Mouse (Mus musculus): Measurements from ENCODE around the gene Ugt1a5. TPM values are rescaled to one million over a fixed set of nuclear protein-coding genes. Genes with fewer than 3 reads are reported as not detected.

Gene Ugt1a5
- polyA plus RNA-seq, 1 experiment: not detected

DNA sequence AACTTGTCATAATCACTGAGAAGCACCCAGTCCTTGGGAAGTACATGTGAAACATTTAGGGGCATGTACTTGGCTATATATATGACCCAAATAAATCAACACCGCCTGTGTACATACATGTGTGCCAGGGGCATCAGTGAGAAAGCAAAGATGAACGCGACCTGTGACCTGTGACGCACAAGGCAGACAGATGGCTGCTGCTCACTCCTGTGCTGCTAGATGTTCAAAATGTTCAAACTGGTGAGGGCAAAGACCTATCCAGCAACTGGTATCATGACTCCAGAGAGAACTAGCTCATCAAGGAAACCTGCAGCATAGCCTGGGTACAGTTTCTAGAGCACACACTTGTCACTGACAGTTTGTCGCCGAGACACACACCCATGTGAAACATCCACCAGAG lies 101.7 kb downstream of the Ugt1a5 start:
- no peak overlapping the region for H3K27ac ChIP-seq (ENCODE audit: insufficient read depth, low read depth, low read length)
- no peaks in the 10 kb centered on the region for H3K4me1 ChIP-seq (ENCODE audit: control insufficient read depth, insufficient read depth, low read length)
- no peak overlapping the region for H3K4me3 ChIP-seq (ENCODE audit: insufficient read depth, low read depth, low read length)
- WGBS: 93% methylated on average over 6 of the region's 6 CpGs
- TF ChIP-seq CTCF (IDR thresholded peaks at IDR 0.05; ENCODE audit: insufficient read depth, low read depth, low read length): no peak
- TF ChIP-seq POLR2A (IDR thresholded peaks at IDR 0.05; ENCODE audit: insufficient read depth, low read depth, low read length): no peak

GRCm38 (mm10) chr1:88268070-88268469 lies 102.3 kb downstream of the Ugt1a5 start:
- H3K4me3 ChIP-seq (ENCODE audit: insufficient read depth, low read depth, low read length): no peak overlapping the region
- TF ChIP-seq POLR2A (IDR thresholded peaks at IDR 0.05; ENCODE audit: insufficient read depth, low read depth, low read length): no peak
- no peak for TF ChIP-seq CTCF (IDR thresholded peaks at IDR 0.05; ENCODE audit: insufficient read depth, low read depth, low read length)
- 86% methylated on average over 6 of the region's 6 CpGs for WGBS

More at GRCm38 (mm10) chr1:88268070-88268469, 102.3 kb downstream of the Ugt1a5 start:
- no peaks in the 10 kb centered on the region for H3K4me1 ChIP-seq (ENCODE audit: control insufficient read depth, insufficient read depth, low read length)
- no peak overlapping the region for H3K27ac ChIP-seq (ENCODE audit: insufficient read depth, low read depth, low read length)

Other genes starting within 250 kb of the Ugt1a5 start
- not detected in 2 replicates for gene Usp40, start 157.5 kb upstream of the Ugt1a5 start, polyA plus RNA-seq (2012; ENCODE audit: insufficient read depth, insufficient read length, low replicate concordance, missing spikeins)
- gene Ugt1a10, start 110.6 kb upstream of the Ugt1a5 start, polyA plus RNA-seq (2012; ENCODE audit: insufficient read depth, insufficient read length, low replicate concordance, missing spikeins): not detected in 2 replicates
- gene Ugt1a9, start 95.2 kb upstream of the Ugt1a5 start, polyA plus RNA-seq (2012; ENCODE audit: insufficient read depth, insufficient read length, low replicate concordance, missing spikeins): not detected in 2 replicates
- gene Ugt1a8, start 78.2 kb upstream of the Ugt1a5 start, polyA plus RNA-seq (2012; ENCODE audit: insufficient read depth, insufficient read length, low replicate concordance, missing spikeins): not detected in 2 replicates
- gene Ugt1a7c, start 71.0 kb upstream of the Ugt1a5 start, polyA plus RNA-seq (2012; ENCODE audit: insufficient read depth, insufficient read length, low replicate concordance, missing spikeins): not detected in 2 replicates
- not detected in 2 replicates for gene Ugt1a6b, start 62.8 kb upstream of the Ugt1a5 start, polyA plus RNA-seq (2012; ENCODE audit: insufficient read depth, insufficient read length, low replicate concordance, missing spikeins)
- gene Ugt1a6a, start 31.2 kb upstream of the Ugt1a5 start, polyA plus RNA-seq (2012; ENCODE audit: insufficient read depth, insufficient read length, low replicate concordance, missing spikeins): not detected in 2 replicates
- not detected in 2 replicates for gene Ugt1a2, start 34.6 kb downstream of the Ugt1a5 start, polyA plus RNA-seq (2012; ENCODE audit: insufficient read depth, insufficient read length, low replicate concordance, missing spikeins)
- gene Dnajb3, start 39.8 kb downstream of the Ugt1a5 start, polyA plus RNA-seq (2012; ENCODE audit: insufficient read depth, insufficient read length, low replicate concordance, missing spikeins): not detected in 2 replicates
- gene Ugt1a1, start 45.9 kb downstream of the Ugt1a5 start, polyA plus RNA-seq (2012; ENCODE audit: insufficient read depth, insufficient read length, low replicate concordance, missing spikeins): not detected in 2 replicates
- not detected in 2 replicates for gene Mroh2a, start 61.0 kb downstream of the Ugt1a5 start, polyA plus RNA-seq (2012; ENCODE audit: insufficient read depth, insufficient read length, low replicate concordance, missing spikeins)
- 157 TPM in 1 of 2 replicates, not detected in the other for gene Hjurp, start 111.6 kb downstream of the Ugt1a5 start, polyA plus RNA-seq (2012; ENCODE audit: insufficient read depth, insufficient read length, low replicate concordance, missing spikeins)
- gene Trpm8, start 111.6 kb downstream of the Ugt1a5 start, polyA plus RNA-seq (2012; ENCODE audit: insufficient read depth, insufficient read length, low replicate concordance, missing spikeins): not detected in 2 replicates
- not detected in 2 replicates for gene Spp2, start 240.9 kb downstream of the Ugt1a5 start, polyA plus RNA-seq (2012; ENCODE audit: insufficient read depth, insufficient read length, low replicate concordance, missing spikeins)

All from olfactory bulb, adult 2 months (tissue).